Mouse (Mus musculus): ENCODE results near the gene H2-Q2.
A peak's percentile ranks its signal among the peaks of the same experiment; 100 is the strongest.
"Not testable (repeated sequence)": the region's sequence is repeated elsewhere in the genome, so short reads cannot be mapped to it uniquely, and the experiment has no call there.

Gene H2-Q2

DNA sequence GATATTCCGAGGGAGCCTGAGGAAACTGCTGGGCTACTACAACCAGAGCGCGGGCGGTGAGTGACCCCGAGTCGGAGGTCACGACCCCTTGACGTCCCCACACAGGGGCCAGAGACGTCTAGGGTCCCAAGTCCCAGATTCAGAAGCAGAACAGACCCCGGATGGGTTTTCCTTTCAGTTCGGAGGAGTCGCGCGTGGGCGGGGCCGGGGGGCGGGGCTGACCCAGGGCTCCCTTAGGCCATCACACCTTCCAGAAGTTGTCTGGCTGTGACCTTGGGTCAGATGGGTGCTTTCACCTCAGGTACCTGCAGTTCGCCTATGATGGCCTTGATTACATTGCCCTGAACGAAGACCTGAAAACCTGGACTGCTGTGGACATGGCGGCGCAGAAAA, 17.4 kb downstream of the H2-Q2 start:
- DNase-seq (ENCODE audit: low spot score in 2 of 2), result no peak

DNA sequence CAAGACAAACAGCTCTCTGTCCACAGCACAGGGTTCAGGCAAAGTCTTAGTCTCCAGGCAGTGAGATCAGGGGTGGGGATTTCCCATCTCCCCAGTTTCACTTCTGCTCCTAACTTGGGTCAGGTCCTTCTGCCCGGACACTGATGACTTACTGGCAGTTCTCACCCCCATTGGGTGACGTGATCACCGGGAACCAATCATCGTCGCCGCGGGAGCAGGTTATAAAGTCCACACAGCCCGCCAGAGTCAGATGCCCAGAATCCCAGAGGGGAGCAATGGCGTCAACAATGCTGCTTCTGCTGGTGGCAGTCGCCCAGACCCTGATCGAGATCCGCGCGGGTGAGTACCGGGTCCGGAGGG, 37.3 kb downstream of the H2-Q2 start, which contains the start of gene H2-Q4:
Gene H2-Q4, plus strand, starts transcription at position 249 of the 360 bp plus-strand sequence.
- peak; percentile 86 to 91 for DNase-seq (ENCODE audit: low spot score in 2 of 2)

DNA sequence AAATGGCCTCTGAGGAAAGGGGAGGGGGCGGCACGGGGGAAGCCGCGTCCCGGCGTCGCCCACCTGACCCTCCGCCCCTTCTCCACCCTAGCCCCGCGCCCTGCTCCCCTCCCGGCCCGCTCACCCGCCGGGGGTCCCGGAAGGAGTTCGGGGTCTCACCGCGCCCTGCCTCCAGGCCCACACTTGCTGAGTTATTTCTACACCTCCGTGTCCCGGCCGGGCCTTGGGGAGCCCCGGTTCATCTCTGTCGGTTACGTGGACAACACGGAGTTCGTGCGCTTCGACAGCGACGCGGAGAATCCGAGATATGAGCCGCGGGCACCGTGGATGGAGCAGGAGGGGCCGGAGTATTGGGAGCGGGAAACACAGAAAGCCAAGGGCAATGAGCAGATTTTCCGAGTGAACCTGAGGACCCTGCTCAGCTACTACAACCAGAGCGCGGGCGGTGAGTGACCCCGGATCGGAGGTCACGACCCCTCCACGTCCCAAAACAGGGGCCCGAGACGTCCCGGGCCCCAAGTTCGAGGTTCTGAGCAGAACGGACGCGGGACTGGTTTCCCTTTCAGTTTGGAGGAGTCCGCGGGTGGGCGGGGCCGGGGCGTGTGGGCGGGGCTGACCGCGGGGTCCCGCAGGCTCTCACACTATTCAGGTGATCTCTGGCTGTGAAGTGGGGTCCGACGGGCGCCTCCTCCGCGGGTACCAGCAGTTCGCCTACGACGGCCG, 37.8 kb downstream of the H2-Q2 start:
- DNase-seq (ENCODE audit: low spot score in 2 of 2), result peak; percentile 23 to 45

DNA sequence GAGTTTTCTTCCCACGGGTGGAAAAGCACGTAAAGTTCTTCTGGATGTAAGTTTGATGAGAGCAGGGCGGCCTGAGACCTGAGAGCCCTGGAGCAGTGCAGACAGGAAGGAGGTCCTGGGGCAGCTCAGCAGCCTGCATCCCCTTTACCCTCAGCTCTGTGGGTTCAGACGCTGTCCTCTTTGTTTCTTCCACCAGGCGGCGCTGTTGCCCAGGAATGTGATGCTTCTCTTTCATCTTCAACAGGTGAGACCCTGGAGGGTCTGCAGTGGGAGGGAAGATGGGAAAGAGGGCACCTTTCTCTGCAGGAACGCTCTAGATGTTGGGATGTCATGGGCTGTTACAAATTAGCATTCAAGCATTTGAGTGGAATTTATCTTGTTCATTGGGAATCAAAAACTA, 47.8 kb downstream of the H2-Q2 start:
- DNase-seq (ENCODE audit: low spot score in 2 of 2), result peak; percentile 55 to 79

DNA sequence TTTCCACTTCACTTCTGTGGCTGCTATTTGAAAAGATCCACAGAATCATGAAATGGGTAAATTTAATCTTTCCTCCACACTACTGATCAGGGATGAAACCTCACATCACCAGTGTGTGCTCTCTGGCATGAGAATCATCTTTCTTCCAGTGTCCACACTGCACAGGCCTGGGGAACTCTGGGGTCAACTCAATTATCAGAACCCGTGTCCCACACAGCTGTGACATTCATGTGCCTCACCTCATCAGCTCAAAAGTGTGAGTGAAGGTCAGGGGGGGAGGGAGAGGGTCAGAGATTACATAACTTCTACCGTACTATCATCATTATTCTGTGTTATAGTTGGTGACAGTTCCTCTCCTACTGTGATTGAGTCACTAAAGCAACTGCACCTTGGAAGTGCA, 50.6 kb downstream of the H2-Q2 start:
- DNase-seq (ENCODE audit: low spot score in 2 of 2), result not testable (repeated sequence)

DNA sequence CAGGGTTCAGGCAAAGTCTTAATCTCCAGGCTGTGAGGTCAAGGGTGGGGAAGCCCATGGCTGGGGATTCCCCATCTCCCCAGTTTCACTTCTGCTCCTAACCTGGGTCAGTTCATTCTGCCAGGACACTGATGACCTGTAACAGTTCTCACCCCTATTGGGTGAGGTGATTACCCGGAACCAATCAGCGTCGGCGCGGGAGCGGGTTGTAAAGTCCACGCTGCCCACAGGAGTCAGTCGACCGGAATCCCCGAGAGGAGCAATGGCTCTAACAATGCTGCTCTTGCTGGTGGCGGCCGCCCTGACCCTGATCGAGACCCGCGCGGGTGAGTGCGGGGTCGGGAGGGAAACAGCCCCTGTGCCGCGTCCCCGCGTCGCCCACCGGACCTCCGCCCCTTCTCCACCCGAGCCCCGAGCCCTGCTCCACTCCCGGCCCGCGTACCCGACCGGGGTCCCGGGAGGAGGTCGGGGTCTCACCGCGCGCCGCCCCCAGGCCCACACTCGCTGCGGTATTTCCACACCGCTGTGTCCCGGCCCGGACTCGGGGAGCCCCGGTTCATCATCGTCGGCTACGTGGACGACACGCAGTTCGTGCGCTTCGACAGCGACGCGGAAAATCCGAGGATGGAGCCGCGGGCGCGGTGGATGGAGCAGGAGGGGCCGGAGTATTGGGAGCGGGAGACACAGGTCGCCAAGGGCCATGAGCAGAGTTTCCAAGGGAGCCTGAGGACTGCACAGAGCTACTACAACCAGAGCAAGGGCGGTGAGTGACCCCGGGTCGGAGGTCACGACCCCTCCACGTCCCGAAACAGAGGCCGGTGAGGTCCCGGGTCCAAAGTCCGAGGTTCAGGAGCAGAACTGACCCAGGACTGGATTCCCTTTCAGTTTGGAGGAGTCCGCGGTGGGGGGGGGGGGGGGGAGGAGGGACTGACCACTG, 52.1 kb downstream of the H2-Q2 start:
- not testable (repeated sequence) for DNase-seq (ENCODE audit: low spot score in 2 of 2)
